ENCODE assay signal across 48 mouse cellular contexts in the genomic region with DNA sequence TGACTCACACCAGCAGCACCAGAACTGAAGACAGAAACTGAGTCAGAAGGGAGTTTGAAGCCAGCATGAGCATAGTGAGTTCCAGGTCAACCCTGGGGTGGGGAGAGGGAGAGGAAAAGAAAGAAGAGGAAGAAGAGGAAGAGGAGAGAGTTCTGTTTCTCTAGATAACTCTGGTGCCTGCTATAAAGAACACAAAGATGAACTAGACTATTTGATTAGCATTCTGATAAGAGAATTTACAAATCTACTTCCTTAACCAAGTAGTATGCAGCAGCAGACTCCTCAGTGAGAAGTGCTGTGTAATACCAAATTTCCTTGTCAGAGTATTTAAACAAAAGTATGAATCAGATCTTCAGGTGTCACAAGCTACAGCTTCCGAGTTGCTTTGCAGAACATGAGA. TPM values are rescaled to one million over a fixed set of nuclear protein-coding genes. Genes with fewer than 3 reads are reported as not detected.
"Had no signal": no experiment of that assay in that cellular context is flagged by ENCODE, and none has a peak within 500 bp of the region (broad histone marks: within the 10 kb centered on the region; RNA-seq: fewer than 3 reads in every experiment).

No protein-coding gene starts in this region.

- H3K9ac ChIP-seq: heart, embryonic 12.5 days; heart, embryonic 13.5 days; heart, embryonic 15.5 days; hindbrain, embryonic 12.5 days; hindbrain, embryonic 13.5 days; hindbrain, embryonic 14.5 days; hindbrain, embryonic 15.5 days; intestine, embryonic 15.5 days; kidney, embryonic 15.5 days had no signal

- H3K27ac ChIP-seq: heart, embryonic 13.5 days; heart, embryonic 15.5 days; hindbrain, embryonic 10.5 days; hindbrain, embryonic 12.5 days; hindbrain, embryonic 13.5 days; hindbrain, embryonic 14.5 days; hindbrain, embryonic 15.5 days; hindbrain, postnatal 0 days; intestine, embryonic 15.5 days; kidney, embryonic 15.5 days; kidney, postnatal 0 days; layer of hippocampus, adult 2 months; left cerebral cortex, adult 2 months had no signal

- DNase-seq: heart, postnatal 10 days; heart, postnatal 14 days; heart, postnatal 36 days; heart, postnatal 4 days; kidney, adult 11 months; kidney, adult 18-20 months; kidney, adult 2 months; kidney, adult 8-10 months; kidney, adult 9 months; kidney, postnatal 10 days; kidney, postnatal 14 days; kidney, postnatal 25 days; kidney, postnatal 36 days; kidney, postnatal 4 days; layer of hippocampus, adult 9-11 months; layer of hippocampus, postnatal 36 days had no signal

- H3K4me1 ChIP-seq: heart, embryonic 12.5 days; heart, embryonic 13.5 days; heart, embryonic 15.5 days; hindbrain, embryonic 10.5 days; hindbrain, embryonic 12.5 days; hindbrain, embryonic 13.5 days; hindbrain, embryonic 15.5 days; intestine, embryonic 15.5 days; kidney, embryonic 15.5 days had no signal

- H3K36me3 ChIP-seq: heart, embryonic 12.5 days; heart, embryonic 13.5 days; heart, embryonic 15.5 days; hindbrain, embryonic 10.5 days; hindbrain, embryonic 12.5 days; hindbrain, embryonic 13.5 days; hindbrain, embryonic 15.5 days; intestine, embryonic 15.5 days; kidney, embryonic 15.5 days had no signal

- H3K27me3 ChIP-seq: heart, embryonic 12.5 days; heart, embryonic 13.5 days; heart, embryonic 15.5 days; hindbrain, embryonic 12.5 days; hindbrain, embryonic 13.5 days; hindbrain, embryonic 15.5 days; intestine, embryonic 15.5 days; kidney, embryonic 15.5 days had no signal

- ATAC-seq: hindbrain, embryonic 16.5 days; hindbrain, postnatal 0 days; inflammation-experienced regulatory T-cells, adult 6 months; intestine, embryonic 15.5 days; intestine, embryonic 16.5 days; intestine, postnatal 0 days had no signal

- H3K4me3 ChIP-seq: heart, embryonic 12.5 days; heart, embryonic 13.5 days; heart, embryonic 15.5 days; hindbrain, embryonic 10.5 days; hindbrain, embryonic 12.5 days; hindbrain, embryonic 13.5 days; hindbrain, embryonic 15.5 days; intestine, embryonic 15.5 days; kidney, embryonic 15.5 days; layer of hippocampus, adult 2 months; left cerebral cortex, adult 2 months had no signal

- H3K9me3 ChIP-seq: heart, embryonic 12.5 days; heart, embryonic 13.5 days; heart, embryonic 15.5 days; hindbrain, embryonic 10.5 days; hindbrain, embryonic 12.5 days; hindbrain, embryonic 13.5 days; hindbrain, embryonic 15.5 days; intestine, embryonic 15.5 days; kidney, embryonic 15.5 days had no signal

RNA-seq across cellular contexts. Expression of a gene that starts 37.3 kb away (rescaled TPM):
- total RNA-seq: heart, postnatal 10 days; heart, postnatal 14 days; heart, postnatal 25 days; heart, postnatal 36 days; heart, postnatal 4 days; hematopoietic stem cell, adult 5-6 weeks; hindbrain, postnatal 0 days; layer of hippocampus, adult 18-20 months; layer of hippocampus, adult 2 months; layer of hippocampus, adult 8-10 months; layer of hippocampus, postnatal 10 days; layer of hippocampus, postnatal 14 days; layer of hippocampus, postnatal 25 days; layer of hippocampus, postnatal 36 days; left cerebral cortex, adult 18-20 months; left cerebral cortex, adult 2 months had no signal
- polyA plus RNA-seq: heart, embryonic 11.5 days; heart, embryonic 14.5 days; heart, embryonic 15.5 days; heart, embryonic 16.5 days; heart, postnatal 0 days; hindbrain, embryonic 13.5 days; hindbrain, embryonic 14.5 days; hindbrain, embryonic 15.5 days; hindbrain, embryonic 16.5 days; hindbrain, postnatal 0 days; inflammation-experienced regulatory T-cells, adult 6 months; kidney, adult 2 months; kidney, embryonic 14.5 days; kidney, embryonic 15.5 days; kidney, embryonic 16.5 days; kidney, postnatal 0 days had no signal
